Mouse (Mus musculus): ENCODE results near the gene Apopt1.

DNA sequence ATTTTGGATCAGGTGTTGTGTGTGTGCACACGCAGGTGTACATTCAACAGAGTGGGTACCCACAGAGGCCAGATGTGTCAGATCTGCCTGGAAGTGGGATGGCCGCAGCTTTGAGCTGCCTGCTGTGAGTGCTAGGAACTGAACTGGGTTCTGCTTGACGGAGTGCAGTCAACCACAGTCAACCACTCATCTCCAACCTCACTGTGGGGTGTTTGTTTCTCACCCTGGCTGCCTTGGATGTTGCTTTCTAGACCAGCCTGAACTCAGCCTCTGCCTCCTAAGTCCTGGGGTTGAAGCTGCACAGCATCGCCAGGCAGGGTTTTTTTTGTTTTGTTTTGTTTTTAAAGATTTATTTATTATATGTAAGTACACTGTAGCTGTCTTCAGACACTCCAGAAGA lies 7.2 kb downstream of the Apopt1 start:
- TF ChIP-seq CTCF (IDR thresholded peaks at IDR 0.05; ENCODE audit: low read depth, low read length), result no peak
- no peak for TF ChIP-seq POLR2A (IDR thresholded peaks at IDR 0.05; ENCODE audit: extremely low read depth, insufficient read depth, low read length)

Data from liver, adult 2 months (tissue).